Mouse (Mus musculus) T-cell, adult 2 months (primary cell): ENCODE results near the gene Ttc32.

Source experiments
- DNase-seq: peaks from one replicate; pipeline ENCODE4 v3.0.0; 2022; ENCODE audit warnings: low spot score

The Ttc32 gene

DNA sequence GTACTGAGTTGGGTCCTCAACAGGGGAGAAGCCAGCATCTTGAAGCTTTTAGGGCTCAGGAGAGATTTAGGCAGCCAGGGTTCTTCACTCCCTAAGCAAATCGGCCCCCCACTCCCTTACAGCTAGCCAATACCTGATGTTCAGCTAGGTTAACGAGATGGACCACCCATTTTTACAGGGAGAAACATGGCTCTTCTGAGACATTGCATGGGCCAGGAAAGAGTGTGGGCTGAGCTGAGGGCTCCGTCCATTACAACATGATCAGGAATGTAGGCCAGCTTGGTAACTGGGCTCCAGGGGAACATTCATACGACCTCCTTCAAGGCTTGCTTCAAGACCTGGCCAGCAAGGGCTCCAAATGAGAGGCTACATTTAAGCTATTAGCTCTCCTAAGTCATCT, 16.9 kb downstream of the Ttc32 start:
- no peak for DNase-seq

DNA sequence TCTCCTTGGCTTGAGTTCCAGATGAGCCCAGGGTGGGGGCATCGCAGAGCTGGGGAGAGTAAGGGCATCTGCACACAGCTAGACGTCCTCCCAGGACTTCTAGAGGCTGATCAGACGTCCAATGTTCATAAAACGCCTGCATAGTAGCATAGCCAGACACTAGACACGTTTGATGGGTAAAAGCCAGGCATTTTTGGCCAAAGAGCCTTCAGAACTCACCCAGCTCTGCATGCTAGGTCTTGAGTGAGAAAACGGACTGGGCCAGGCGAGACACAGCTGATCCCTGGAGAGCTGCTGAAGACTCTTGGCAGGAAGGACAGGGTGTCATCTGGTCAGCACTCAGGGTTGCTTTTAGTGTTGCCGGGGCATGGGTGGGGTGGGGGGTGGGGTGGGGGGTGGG, 18.3 kb downstream of the Ttc32 start:
- DNase-seq: no peak

- DNase-seq: no peak
Measured at GRCm38 (mm10) chr12:9050824-9051223, 21.0 kb downstream of the Ttc32 start.

DNA sequence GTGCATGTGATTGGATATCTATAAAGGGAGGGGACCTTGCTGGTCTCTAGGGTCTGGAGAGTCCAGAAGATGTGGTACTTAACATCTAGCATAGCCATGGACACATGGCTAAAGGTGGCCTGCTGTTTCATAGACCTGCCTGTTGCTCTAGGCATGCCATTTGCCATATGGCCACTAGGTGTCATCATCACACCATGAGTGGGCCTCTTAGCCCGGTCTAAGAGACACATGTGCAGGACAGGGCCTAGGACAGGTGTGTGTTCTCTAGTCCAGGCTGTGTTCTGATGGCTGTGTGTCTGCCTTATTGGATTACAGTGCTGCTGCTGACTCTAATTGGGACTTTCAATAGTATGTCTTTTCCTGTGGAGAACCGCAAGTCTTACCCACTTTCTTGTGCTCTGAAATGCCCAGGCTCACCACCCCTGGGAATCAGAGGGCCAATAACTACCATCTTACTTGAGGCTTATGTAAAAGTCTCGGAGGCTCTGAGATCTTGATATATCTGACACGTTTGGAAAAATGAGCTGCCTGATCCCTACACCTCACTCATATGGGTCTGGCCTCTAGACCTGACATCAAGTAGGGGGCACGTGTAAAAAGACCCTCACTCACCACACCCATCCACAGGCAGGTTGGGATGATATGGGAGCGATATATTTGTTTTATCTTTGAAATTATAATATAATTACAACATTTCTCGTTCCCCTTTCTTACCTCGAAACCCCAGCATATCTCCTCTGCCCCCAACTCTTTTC, 22.5 kb downstream of the Ttc32 start:
- peak; percentile 59 for DNase-seq

DNA sequence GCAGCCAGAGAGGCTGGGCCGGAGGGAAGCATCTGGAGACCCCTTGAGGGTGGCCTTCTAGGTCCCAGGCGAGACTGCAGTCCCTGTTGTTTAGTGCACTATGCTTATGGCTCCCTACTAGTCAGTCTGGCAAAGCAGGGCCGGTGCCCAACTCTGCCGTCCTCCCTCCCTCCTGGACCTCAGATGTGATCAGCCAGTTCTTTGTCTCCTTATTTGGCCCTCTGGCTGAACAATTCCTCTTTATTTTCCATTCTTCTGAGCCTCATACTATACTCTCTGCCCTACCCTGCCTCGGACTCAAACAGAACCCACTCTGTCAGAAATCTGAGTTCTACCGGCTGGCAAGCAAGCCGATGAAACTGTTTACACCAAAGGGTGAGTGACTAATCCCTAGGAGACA, 23.5 kb downstream of the Ttc32 start:
- DNase-seq: no peak

GRCm38 (mm10) chr12:9054012-9054411, 24.2 kb downstream of the Ttc32 start:
- no peak for DNase-seq

DNA sequence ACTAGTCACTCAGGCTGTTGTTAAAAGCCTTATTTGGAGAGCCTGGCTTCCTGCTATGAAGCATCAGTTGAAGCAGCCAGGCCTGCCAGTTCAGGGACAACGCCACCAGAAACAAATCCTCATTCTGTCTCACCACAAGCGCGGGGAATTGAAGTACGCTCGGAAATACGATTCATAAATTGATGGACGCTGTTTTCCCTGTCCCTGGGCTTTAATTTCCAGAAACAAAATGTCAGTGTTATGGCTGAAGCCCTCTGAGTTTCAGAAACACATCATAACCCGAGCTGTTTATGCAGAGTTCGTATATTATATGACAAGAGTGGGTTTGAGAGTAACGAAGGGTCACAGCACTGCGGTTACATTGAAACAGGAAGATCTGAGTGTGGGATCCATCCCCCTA, 25.5 kb downstream of the Ttc32 start:
- no peak for DNase-seq

GRCm38 (mm10) chr12:9059502-9059901, 29.7 kb downstream of the Ttc32 start:
- no peak for DNase-seq

- no peak for DNase-seq
Measured at GRCm38 (mm10) chr12:9059965-9060364, 30.2 kb downstream of the Ttc32 start.

DNA sequence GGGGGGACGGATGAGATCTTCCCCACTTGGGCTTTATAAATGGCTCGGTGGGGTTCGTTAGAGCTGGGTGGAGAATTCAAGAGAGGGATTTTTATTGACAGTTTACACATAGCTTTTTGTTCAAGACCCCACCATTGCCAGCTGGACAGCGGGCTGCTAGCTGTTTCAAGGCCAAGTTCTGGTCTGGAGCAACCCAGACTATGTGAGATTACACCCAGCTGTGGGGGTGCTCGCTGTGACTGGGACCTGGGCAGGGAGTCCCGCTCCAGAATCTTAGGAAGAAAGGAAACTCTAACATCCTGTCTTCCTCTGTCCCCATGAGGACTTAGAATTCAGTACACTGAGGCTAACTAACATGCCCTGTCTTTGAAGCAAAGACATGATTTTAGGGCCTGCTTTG, 33.8 kb downstream of the Ttc32 start:
- DNase-seq: no peak

DNA sequence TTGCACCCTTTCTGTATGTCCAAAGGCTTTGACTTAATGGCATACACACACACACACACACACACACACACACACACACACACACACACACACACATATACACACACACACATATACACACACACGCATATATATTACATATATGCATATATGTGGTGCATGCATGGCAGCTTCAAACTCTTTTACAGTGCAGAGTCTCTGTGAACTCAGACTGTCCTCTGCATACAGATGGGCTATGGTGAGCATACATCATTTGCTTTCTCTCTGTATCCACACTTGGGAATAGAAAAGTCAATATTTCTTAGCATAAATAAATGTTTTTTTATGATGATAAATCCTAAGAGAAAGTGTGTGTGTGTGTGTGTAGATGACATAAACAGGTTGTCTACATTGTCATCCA, 41.3 kb downstream of the Ttc32 start:
- no peak for DNase-seq

DNA sequence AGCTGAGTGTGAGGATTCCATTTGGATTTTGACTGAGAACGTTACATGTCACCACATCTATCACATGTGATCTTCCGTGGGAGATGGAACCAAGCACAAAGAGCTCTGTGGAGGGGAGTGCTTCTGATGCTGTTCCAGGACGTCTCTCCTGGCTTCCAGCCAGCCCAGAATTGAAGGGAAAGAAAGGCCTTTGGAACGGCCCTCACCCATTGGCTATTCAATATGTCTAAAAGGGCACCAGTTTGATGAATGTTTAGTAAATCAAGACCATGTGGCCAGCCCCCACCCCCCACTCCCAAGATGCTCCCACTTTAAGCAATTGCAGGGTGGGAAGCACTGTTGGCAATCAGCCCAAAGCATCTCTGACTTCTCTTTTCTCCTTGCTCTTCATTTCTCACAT, 41.7 kb downstream of the Ttc32 start:
- DNase-seq: no peak

DNA sequence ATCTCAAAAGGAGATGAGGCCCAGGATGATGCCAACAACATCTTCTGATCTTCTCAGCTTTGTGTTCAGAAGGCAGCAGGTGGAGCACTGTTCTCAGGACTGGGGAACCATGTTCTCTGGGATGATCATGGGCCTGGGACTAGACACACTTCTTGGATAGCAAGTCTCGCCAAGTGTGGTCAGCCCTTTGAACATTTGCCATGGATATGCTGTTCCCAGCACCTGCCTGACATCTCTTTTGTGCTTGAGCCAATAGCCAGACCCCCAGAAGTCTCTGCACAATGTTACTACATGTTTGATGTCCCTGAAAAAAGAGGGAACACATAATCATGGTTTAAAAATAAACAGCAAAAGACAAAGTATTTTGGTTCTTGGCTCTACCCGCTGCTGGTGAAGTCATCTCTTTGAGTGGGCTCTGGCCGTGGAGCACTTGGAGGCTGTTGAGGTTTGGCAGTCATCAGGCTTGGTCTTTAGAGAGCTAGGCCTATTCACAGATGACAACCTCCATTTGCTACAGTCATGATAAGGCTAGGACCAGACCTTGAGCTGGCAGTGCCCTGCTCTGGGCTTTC, 47.8 kb downstream of the Ttc32 start:
- no peak for DNase-seq

GRCm38 (mm10) chr12:9090226-9090625, 60.4 kb downstream of the Ttc32 start:
- DNase-seq: no peak
